Mouse (Mus musculus) erythroblast, embryonic 14.5 days (primary cell): ENCODE data around the gene Arhgap23. TPM values are rescaled to one million over a fixed set of nuclear protein-coding genes. Genes with fewer than 3 reads are reported as not detected.

Source experiments
- H3K27me3 ChIP-seq: 2 replicates; pipeline ENCODE4 v1.6.1; 2012; ENCODE audit warnings: inconsistent platforms; ENCODE audit not compliant: control insufficient read depth
- H3K36me3 ChIP-seq: 2 replicates; pipeline ENCODE4 v1.6.1; 2012; ENCODE audit warnings: mild to moderate bottlenecking, inconsistent platforms; ENCODE audit not compliant: control insufficient read depth
- H3K4me1 ChIP-seq: 2 replicates; pipeline ENCODE4 v1.6.1; 2012; ENCODE audit warnings: inconsistent platforms; ENCODE audit not compliant: control insufficient read depth
- H3K4me3 ChIP-seq: replicated peaks from 2 replicates; pipeline ENCODE3; 2012; ENCODE audit warnings: moderate library complexity, mild to moderate bottlenecking, inconsistent platforms
- H3K9me3 ChIP-seq: 2 replicates; pipeline ENCODE4 v1.6.1; 2012; ENCODE audit warnings: low read length, inconsistent platforms, mixed read lengths; ENCODE audit not compliant: control insufficient read depth
- GATA1 ChIP-seq: IDR thresholded peaks from 2 replicates; pipeline ENCODE4 v1.6.1; 2012; ENCODE audit warnings: low read length, inconsistent platforms, mixed read lengths
- TAL1 ChIP-seq: IDR thresholded peaks from 3 replicates; pipeline ENCODE4 v1.6.1; 2012; ENCODE audit warnings: low read length, inconsistent platforms, mixed read lengths
- polyA plus RNA-seq: library from polyadenylated mRNA; stranded (reverse); fragments of >175 nt; gene quantifications from 2 replicates; pipeline ENCODE4 v1.2.3, GENCODE M21; 2012

Arhgap23 gene
- 28.7 and 30.6 TPM in 2 replicates for polyA plus RNA-seq

- Histone ChIP-seq H3K27me3 (no peaks in the 10 kb centered on the region), H3K4me3 (peak within 1 kb of the TSS; percentile 84), H3K9me3 (no peaks in the 10 kb centered on the region), H3K36me3 (peaks cover 13% of the 10 kb centered on the region), H3K4me1 (peaks cover 81% of the 10 kb centered on the region)
- TF ChIP-seq TAL1 (no peak), GATA1 (no peak)
Measured at GRCm38 (mm10) chr11:97415330-97415711, at the start of gene Arhgap23. Arhgap23 (plus strand) TSS chr11:97415533.

GRCm38 (mm10) chr11:97365556-97365955 is 49.8 kb upstream of the Arhgap23 start:
- TF ChIP-seq GATA1 (no peak), TAL1 (no peak)
- H3K9me3 ChIP-seq, result no peaks in the 10 kb centered on the region
- peaks cover 45% of the 10 kb centered on the region for H3K4me1 ChIP-seq
- H3K27me3 ChIP-seq, result no peaks in the 10 kb centered on the region
- peaks cover 20% of the 10 kb centered on the region for H3K36me3 ChIP-seq
- H3K4me3 ChIP-seq, result no peak overlapping the region

- no peaks in the 10 kb centered on the region for H3K9me3 ChIP-seq
- peaks cover 31% of the 10 kb centered on the region for H3K4me1 ChIP-seq
- no peak overlapping the region for H3K4me3 ChIP-seq
- TF ChIP-seq GATA1 (no peak), TAL1 (no peak)
- no peaks in the 10 kb centered on the region for H3K27me3 ChIP-seq
- peaks cover 35% of the 10 kb centered on the region for H3K36me3 ChIP-seq
Measured at GRCm38 (mm10) chr11:97368501-97368900, 46.8 kb upstream of the Arhgap23 start.

GRCm38 (mm10) chr11:97370329-97371091 is 44.8 kb upstream of the Arhgap23 start:
- TF ChIP-seq TAL1 (no peak), GATA1 (no peak)
- no peaks in the 10 kb centered on the region for H3K27me3 ChIP-seq
- H3K4me3 ChIP-seq, result no peak overlapping the region
- H3K36me3 ChIP-seq, result peaks cover 48% of the 10 kb centered on the region
- peaks cover 11% of the 10 kb centered on the region for H3K4me1 ChIP-seq
- H3K9me3 ChIP-seq, result no peaks in the 10 kb centered on the region

- no peaks in the 10 kb centered on the region for H3K9me3 ChIP-seq
- TF ChIP-seq GATA1 (no peak), TAL1 (no peak)
- no peak overlapping the region for H3K4me3 ChIP-seq
- H3K36me3 ChIP-seq, result peaks cover 58% of the 10 kb centered on the region
- H3K27me3 ChIP-seq, result no peaks in the 10 kb centered on the region
- peaks cover 4% of the 10 kb centered on the region; the same call in 1 of the 2 replicates for H3K4me1 ChIP-seq
Measured at GRCm38 (mm10) chr11:97372159-97372864, 43.0 kb upstream of the Arhgap23 start.

- Histone ChIP-seq H3K9me3 (no peaks in the 10 kb centered on the region), H3K36me3 (peaks cover 62% of the 10 kb centered on the region), H3K27me3 (no peaks in the 10 kb centered on the region), H3K4me3 (no peak overlapping the region), H3K4me1 (peaks cover 1% of the 10 kb centered on the region; the same call in 1 of the 2 replicates)
- no peak for TF ChIP-seq TAL1
- TF ChIP-seq GATA1, result no peak
Measured at GRCm38 (mm10) chr11:97373402-97373801, 41.9 kb upstream of the Arhgap23 start.

GRCm38 (mm10) chr11:97380036-97380435 is 35.3 kb upstream of the Arhgap23 start:
- Histone ChIP-seq H3K4me1 (no peaks in the 10 kb centered on the region), H3K36me3 (peaks cover 70% of the 10 kb centered on the region)
- TF ChIP-seq TAL1, result no peak

GRCm38 (mm10) chr11:97383017-97383416 is 32.3 kb upstream of the Arhgap23 start:
- no peaks in the 10 kb centered on the region for H3K27me3 ChIP-seq
- no peak overlapping the region for H3K4me3 ChIP-seq
- H3K9me3 ChIP-seq, result no peaks in the 10 kb centered on the region
- TF ChIP-seq TAL1, result no peak
- TF ChIP-seq GATA1, result no peak
- no peaks in the 10 kb centered on the region for H3K4me1 ChIP-seq
- peaks cover 59% of the 10 kb centered on the region for H3K36me3 ChIP-seq

More at GRCm38 (mm10) chr11:97380036-97380435, 35.3 kb upstream of the Arhgap23 start:
- Histone ChIP-seq H3K9me3 (no peaks in the 10 kb centered on the region), H3K4me3 (no peak overlapping the region), H3K27me3 (no peaks in the 10 kb centered on the region)

- no peak overlapping the region for H3K4me3 ChIP-seq
- peaks cover 57% of the 10 kb centered on the region for H3K36me3 ChIP-seq
- no peaks in the 10 kb centered on the region for H3K27me3 ChIP-seq
Measured at GRCm38 (mm10) chr11:97383764-97384163, 31.6 kb upstream of the Arhgap23 start.

More at GRCm38 (mm10) chr11:97383764-97384163, 31.6 kb upstream of the Arhgap23 start:
- TF ChIP-seq GATA1 (no peak), TAL1 (no peak)
- Histone ChIP-seq H3K9me3 (no peaks in the 10 kb centered on the region), H3K4me1 (no peaks in the 10 kb centered on the region)
